Mouse (Mus musculus) lung, postnatal 0 days (tissue): ENCODE data around the gene Dpysl5. TPM values are rescaled to one million over a fixed set of nuclear protein-coding genes. Genes with fewer than 3 reads are reported as not detected.
A peak's percentile ranks its signal among the peaks of the same experiment; 100 is the strongest.

Source experiments
- ATAC-seq: fragments of 200-750 bp; cut with Nextera tagmentation; 2 replicates; pipeline ENCODE4 v1.8.0; 2017; ENCODE audit warnings: moderate library complexity
- DNase-seq: peaks from one replicate; pipeline ENCODE4 v3.0.0-alpha.2; 2016; ENCODE audit warnings: low spot score
- H3K27ac ChIP-seq: fragments of 300-500 bp; sonication (generic); 2 replicates; pipeline ENCODE4 v1.5.1; 2014; ENCODE audit warnings: antibody characterized with exemption, mild to moderate bottlenecking, low read length, mixed read lengths
- H3K27me3 ChIP-seq: fragments of 300-500 bp; sonication (generic); replicated peaks from 2 replicates; pipeline ENCODE4 v1.6.1; 2014; ENCODE audit warnings: low read length, mixed read lengths; ENCODE audit not compliant: insufficient read depth
- H3K36me3 ChIP-seq: fragments of 300-500 bp; sonication (generic); 2 replicates; pipeline ENCODE4 v1.6.1; 2014; ENCODE audit warnings: low read length, mixed read lengths; ENCODE audit not compliant: insufficient read depth
- H3K4me1 ChIP-seq: fragments of 300-500 bp; sonication (generic); 2 replicates; pipeline ENCODE4 v1.6.1; 2014; ENCODE audit warnings: antibody characterized with exemption, low read depth, low read length, mixed read lengths; ENCODE audit not compliant: insufficient read depth
- H3K4me2 ChIP-seq: fragments of 300-500 bp; sonication (generic); replicated peaks from 2 replicates; pipeline ENCODE4 v1.6.1; 2014; ENCODE audit warnings: low read depth, mild to moderate bottlenecking, low read length, moderate library complexity, mixed read lengths
- H3K4me3 ChIP-seq: fragments of 300-500 bp; sonication (generic); 2 replicates; pipeline ENCODE4 v1.5.1; 2014; ENCODE audit warnings: low read depth, low read length
- H3K9ac ChIP-seq: fragments of 300-500 bp; sonication (generic); replicated peaks from 2 replicates; pipeline ENCODE4 v1.6.1; 2014; ENCODE audit warnings: low read depth, mild to moderate bottlenecking
- H3K9me3 ChIP-seq: fragments of 300-500 bp; sonication (generic); 2 replicates; pipeline ENCODE4 v1.6.1; 2016; ENCODE audit warnings: low read length, mixed read lengths
- CTCF ChIP-seq: IDR thresholded peaks from 2 replicates; pipeline ENCODE4 v1.5.1; 2016; ENCODE audit warnings: antibody characterized with exemption, mild to moderate bottlenecking
- EP300 ChIP-seq: IDR thresholded peaks from 2 replicates; pipeline ENCODE4 v1.6.1; 2016; ENCODE audit warnings: antibody characterized with exemption, mild to moderate bottlenecking, control low read depth
- WGBS: fragments of 180-500 bp; shearing (Covaris S2); extraction: QIAGEN DNeasy Blood & Tissue Kit; methylation state at CpG from one replicate; pipeline ENCODE4 v1.1.7; 2014; 5-methylcytosine and 5-hydroxymethylcytosine counted together
- polyA plus RNA-seq: library from polyadenylated mRNA; unstranded; fragments of >200 nt; fragmentation: Nextera tagmentation; extraction: Ambion mirVana; gene quantifications from 2 replicates; pipeline ENCODE4 v1.2.1, GENCODE M21; 2015

Gene Dpysl5
- polyA plus RNA-seq, 1 experiment from 2014 or later: 1.6 TPM

DNA sequence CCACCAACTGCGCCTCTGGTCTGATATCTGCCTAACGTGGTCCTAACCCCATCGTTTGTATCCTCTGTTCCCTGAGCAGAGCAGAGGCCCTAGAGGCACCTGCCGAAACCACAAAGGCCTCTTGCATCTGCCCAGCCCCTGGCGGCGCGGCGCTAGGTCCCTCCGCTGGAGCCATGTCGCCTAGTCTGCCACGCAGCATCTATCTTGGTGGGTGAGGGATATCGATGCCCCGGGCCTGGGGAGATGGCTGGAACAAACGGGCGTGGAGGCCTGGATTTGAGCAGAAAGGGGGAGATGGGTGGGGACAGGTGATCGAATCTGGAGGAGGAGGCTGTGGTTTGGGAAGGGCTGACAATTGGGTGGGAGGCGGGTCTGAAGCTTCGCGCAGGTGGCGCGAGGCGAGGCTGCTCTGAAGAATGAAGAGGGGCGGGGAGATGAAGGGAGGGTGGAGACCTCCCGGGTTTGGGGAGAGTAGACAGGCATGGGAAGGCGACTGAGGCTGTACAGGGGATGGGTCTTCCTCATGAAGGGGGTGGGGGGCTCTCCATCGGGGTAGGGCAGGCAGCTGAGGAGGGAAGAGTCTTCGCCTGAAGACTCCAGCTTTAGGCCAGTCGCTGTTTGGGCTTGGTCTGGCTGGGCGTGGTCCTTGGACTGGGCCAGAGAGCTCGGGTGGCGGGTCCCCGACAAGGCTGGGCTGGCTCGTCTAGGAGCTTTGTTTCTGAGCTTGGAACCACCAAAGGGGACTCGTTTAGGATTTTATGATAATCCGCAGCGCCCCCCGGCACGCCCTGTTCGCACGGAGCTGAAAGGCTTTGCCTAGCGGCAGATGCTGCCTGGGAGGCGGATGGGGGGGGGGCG is 1.3 kb downstream of the Dpysl5 start:
- H3K4me2 ChIP-seq: peak overlapping the region; percentile 81
- peaks cover 18% of the 10 kb centered on the region for H3K27me3 ChIP-seq
- H3K36me3 ChIP-seq: no peaks in the 10 kb centered on the region
- no peak overlapping the region for H3K9ac ChIP-seq
- 1% methylated on average over 41 of the region's 43 CpGs for WGBS
- H3K9me3 ChIP-seq: no peaks in the 10 kb centered on the region
- DNase-seq: no peak
- peaks cover 10% of the 10 kb centered on the region for H3K4me1 ChIP-seq
- TF ChIP-seq EP300 (no peak), CTCF (no peak)
- H3K4me3 ChIP-seq: peak overlapping the region; percentile 41
- ATAC-seq: no peak
- no peak overlapping the region for H3K27ac ChIP-seq

DNA sequence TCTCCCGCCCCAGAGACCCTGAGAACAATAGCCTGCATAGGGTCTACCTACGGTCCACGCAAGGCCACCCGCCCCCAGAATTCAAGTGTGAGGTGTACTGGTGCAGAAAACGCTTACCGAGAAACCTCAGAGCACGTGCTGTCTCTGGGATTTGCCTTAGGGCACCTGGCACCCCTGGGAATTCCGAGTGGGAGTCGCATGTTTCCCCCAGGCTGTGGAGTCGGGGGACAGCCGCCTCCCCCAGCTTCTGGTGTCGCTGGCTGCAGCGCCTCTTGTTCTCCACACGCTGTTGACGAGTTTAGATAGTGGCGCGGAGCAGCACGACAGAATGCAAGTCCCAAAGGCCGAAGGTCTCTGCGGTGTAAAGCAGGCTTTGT is 1.9 kb downstream of the Dpysl5 start:
- Histone ChIP-seq H3K4me2 (peak overlapping the region; percentile 81), H3K4me1 (peaks cover 10% of the 10 kb centered on the region), H3K27ac (no peak overlapping the region), H3K27me3 (peaks cover 18% of the 10 kb centered on the region), H3K9me3 (no peaks in the 10 kb centered on the region), H3K36me3 (no peaks in the 10 kb centered on the region), H3K9ac (no peak overlapping the region), H3K4me3 (peak overlapping the region; percentile 41)
- 2% methylated on average over 19 of the region's 20 CpGs for WGBS
- no peak for TF ChIP-seq CTCF
- TF ChIP-seq EP300: no peak
- ATAC-seq (no peak), DNase-seq (no peak)

DNA sequence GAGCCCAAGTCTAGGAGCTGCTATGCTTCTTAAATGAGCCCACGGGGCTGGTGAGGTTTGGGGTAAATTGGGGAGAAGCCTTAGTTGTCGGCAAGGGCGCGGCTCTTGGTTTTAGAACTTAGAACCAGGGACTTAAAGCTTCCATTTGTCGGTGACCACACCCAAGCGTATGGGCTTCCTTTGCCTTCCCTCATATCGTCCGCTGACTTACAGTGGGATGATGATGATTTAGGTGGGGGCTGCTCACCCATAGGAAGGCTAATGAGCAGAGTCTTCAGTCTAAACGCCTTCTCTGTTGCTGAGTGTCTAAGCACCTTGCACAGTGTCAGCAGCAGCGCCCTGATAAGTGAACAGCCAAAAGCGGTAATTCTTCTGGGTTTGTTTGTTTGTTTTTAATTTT is 2.3 kb downstream of the Dpysl5 start:
- DNase-seq (no peak), ATAC-seq (no peak)
- H3K27me3 ChIP-seq: peaks cover 18% of the 10 kb centered on the region
- H3K4me3 ChIP-seq: peak overlapping the region; percentile 41; the same call in 1 of the 2 replicates
- no peak overlapping the region for H3K9ac ChIP-seq
- H3K4me1 ChIP-seq: peaks cover 10% of the 10 kb centered on the region
- peak overlapping the region; percentile 81 for H3K4me2 ChIP-seq
- H3K36me3 ChIP-seq: no peaks in the 10 kb centered on the region
- no peak overlapping the region for H3K27ac ChIP-seq
- TF ChIP-seq CTCF (no peak), EP300 (no peak)
- 20% methylated on average over 11 of the region's 11 CpGs for WGBS
- H3K9me3 ChIP-seq: no peaks in the 10 kb centered on the region

DNA sequence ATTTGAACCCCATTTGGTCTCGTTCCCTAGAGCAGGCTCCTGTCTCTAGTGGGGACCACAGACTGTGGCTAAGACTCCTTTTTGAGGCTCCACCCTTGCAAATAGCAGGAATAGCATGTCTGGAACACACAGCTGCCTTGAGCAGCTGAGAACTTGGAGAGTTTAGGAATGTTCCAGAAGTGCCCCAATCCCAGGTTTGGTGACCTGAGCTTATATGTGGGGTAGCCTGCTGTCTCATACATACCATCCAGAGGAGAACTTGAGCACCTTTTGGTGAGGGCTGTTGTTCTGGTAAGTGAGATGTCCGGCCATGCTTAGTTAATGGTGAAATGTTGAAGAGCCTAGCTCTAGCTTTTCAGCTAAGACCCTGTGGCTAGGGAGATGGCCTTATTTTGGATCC is 4.9 kb downstream of the Dpysl5 start:
- Histone ChIP-seq H3K27ac (no peak overlapping the region), H3K4me1 (peaks cover 10% of the 10 kb centered on the region), H3K4me2 (no peak overlapping the region), H3K9ac (no peak overlapping the region), H3K4me3 (no peak overlapping the region), H3K36me3 (no peaks in the 10 kb centered on the region), H3K27me3 (peaks cover 18% of the 10 kb centered on the region), H3K9me3 (no peaks in the 10 kb centered on the region)
- ATAC-seq (no peak), DNase-seq (no peak)
- 90% methylated on average over 2 of the region's 2 CpGs for WGBS
- no peak for TF ChIP-seq CTCF
- no peak for TF ChIP-seq EP300

DNA sequence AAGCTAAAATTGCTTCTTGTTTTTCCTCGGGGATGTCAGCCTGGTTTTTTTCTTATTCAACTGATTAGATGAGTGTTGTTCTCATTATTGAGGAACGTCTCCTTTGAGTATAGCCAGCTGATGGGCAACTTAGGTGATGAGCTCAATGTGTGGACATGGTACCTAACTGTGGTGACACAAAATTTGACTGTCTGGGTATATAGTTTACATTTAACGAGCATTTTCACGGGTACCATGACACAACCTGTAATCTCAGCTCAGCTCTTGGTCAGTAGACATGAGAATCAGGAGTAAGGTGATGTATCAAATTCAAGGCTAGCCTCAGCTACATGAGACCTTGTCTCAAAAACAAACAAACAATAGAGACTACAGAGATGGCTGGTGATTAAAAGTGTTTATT is 6.1 kb downstream of the Dpysl5 start:
- H3K4me2 ChIP-seq: no peak overlapping the region
- no peaks in the 10 kb centered on the region for H3K9me3 ChIP-seq
- no peaks in the 10 kb centered on the region for H3K36me3 ChIP-seq
- H3K9ac ChIP-seq: no peak overlapping the region
- DNase-seq (no peak), ATAC-seq (no peak)
- no peak for TF ChIP-seq CTCF
- TF ChIP-seq EP300: no peak
- WGBS: 78% methylated on average over 4 of the region's 4 CpGs
- no peak overlapping the region for H3K4me3 ChIP-seq
- H3K27ac ChIP-seq: no peak overlapping the region
- H3K4me1 ChIP-seq: peaks cover 7% of the 10 kb centered on the region
- H3K27me3 ChIP-seq: peaks cover 15% of the 10 kb centered on the region

DNA sequence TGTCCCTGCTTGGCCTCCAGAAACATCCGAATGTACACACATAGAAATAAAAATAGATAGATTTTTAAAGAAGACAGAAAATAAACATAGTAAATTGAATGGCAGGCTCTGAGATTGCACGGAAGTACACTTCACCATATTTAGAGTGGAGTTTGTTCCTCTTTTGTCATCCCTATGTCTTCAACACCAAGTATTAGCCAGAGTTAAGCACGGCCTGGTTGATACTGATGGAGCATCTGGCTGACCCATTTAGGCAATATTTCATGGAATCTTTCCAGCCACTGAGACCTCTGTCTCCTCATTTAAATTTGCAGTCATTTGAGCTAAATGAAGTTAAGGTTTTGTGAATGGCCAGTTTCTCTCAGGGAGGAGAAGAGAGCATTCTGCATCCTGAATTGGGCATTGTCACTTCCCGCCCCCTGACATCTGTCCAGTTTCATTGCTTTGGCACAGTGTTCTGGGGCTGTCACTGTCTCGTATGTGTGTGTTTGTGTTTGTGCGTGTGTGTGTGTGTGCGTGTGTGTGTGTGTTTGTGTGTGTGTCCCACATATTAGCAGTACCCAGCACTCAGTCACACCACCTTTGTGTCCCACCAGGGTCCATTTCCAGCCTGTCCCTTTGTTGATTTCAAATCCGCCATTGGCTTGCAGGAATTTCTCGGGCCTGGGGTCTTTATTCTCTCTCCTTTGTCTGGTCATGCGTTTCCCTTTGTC is 6.8 kb downstream of the Dpysl5 start:
- no peak overlapping the region for H3K4me3 ChIP-seq
- H3K4me2 ChIP-seq: no peak overlapping the region
- no peaks in the 10 kb centered on the region for H3K36me3 ChIP-seq
- no peak overlapping the region for H3K27ac ChIP-seq
- TF ChIP-seq EP300 (0 out of 2 replicates have a peak, but pooled peaks have one; percentile 29), CTCF (no peak)
- DNase-seq (peak; percentile 71), ATAC-seq (peak; percentile 58)
- WGBS: 56% methylated on average over 10 of the region's 10 CpGs
- H3K27me3 ChIP-seq: peaks cover 11% of the 10 kb centered on the region
- peaks cover 2% of the 10 kb centered on the region for H3K4me1 ChIP-seq
- H3K9me3 ChIP-seq: no peaks in the 10 kb centered on the region
- no peak overlapping the region for H3K9ac ChIP-seq
